Mouse (Mus musculus) cerebellum, adult 11-12 months (tissue): ENCODE measurements around the gene Dpf1.
A peak's percentile ranks its signal among the peaks of the same experiment; 100 is the strongest.

ENCODE experiments used
- DNase-seq: peaks from one replicate; pipeline ENCODE4 v3.0.0; 2022

Gene Dpf1

GRCm38 (mm10) chr7:29341722-29342121, 38.0 kb downstream of the Dpf1 start:
- DNase-seq: no peak

GRCm38 (mm10) chr7:29342489-29343092, 38.8 kb downstream of the Dpf1 start:
- peak; percentile 65 for DNase-seq

GRCm38 (mm10) chr7:29343746-29344145, 40.0 kb downstream of the Dpf1 start:
- DNase-seq: peak; percentile 58

GRCm38 (mm10) chr7:29345534-29345933, 41.8 kb downstream of the Dpf1 start:
- no peak for DNase-seq

GRCm38 (mm10) chr7:29346212-29346611, 42.5 kb downstream of the Dpf1 start:
- DNase-seq: no peak

- DNase-seq: no peak
Observed at GRCm38 (mm10) chr7:29350489-29350888, 46.7 kb downstream of the Dpf1 start.

GRCm38 (mm10) chr7:29352246-29352645, 48.5 kb downstream of the Dpf1 start:
- peak; percentile 40 for DNase-seq

- peak; percentile 41 for DNase-seq
Observed at GRCm38 (mm10) chr7:29354161-29354560, 50.4 kb downstream of the Dpf1 start.

GRCm38 (mm10) chr7:29355406-29355805, 51.7 kb downstream of the Dpf1 start:
- DNase-seq: no peak

- DNase-seq: no peak
Observed at GRCm38 (mm10) chr7:29361497-29361896, 57.7 kb downstream of the Dpf1 start.

- peak; percentile 72 for DNase-seq
Observed at GRCm38 (mm10) chr7:29364052-29364451, 60.3 kb downstream of the Dpf1 start.

- DNase-seq: peak; percentile 64
Observed at GRCm38 (mm10) chr7:29367166-29368003, 63.6 kb downstream of the Dpf1 start.
